In the genomic region with DNA sequence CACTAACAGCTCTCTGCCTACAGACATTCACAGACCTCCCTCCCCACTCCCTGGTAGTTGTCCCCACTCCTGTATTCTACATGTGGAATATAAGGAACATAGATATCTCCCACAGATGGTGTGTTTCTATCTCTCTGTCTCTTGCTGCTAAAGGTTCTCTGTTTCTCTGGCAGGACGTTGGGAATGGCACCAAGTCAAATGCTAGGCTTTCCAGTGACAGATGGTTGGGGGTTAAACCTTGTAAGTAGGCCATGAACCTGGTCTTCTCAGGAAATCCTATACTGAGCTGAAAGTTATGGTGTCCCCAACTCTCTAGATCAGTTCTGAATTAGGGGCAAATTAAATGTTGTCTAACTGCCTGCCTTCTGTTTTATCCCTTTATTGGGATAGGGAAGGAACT, we compare ENCODE assay signal across 26 mouse cellular contexts.
DNase-seq lines count a peak whose midpoint lies in the region; ATAC-seq lines count a peak whose summit lies in the region.
"Had no signal": no experiment of that assay in that cellular context is flagged by ENCODE, and none has a peak within 500 bp of the region (broad histone marks: within the 10 kb centered on the region; RNA-seq: fewer than 3 reads in every experiment).

No protein-coding gene starts in this region.

- no peak overlapping the region for H3K9ac ChIP-seq in hindbrain, embryonic 13.5 days
- H3K9ac ChIP-seq: embryonic facial prominence, embryonic 13.5 days; forebrain, embryonic 12.5 days; forebrain, embryonic 15.5 days; hindbrain, embryonic 12.5 days; intestine, embryonic 15.5 days had no signal

- H3K4me3 ChIP-seq in hindbrain, embryonic 13.5 days = no peak overlapping the region
- H3K4me3 ChIP-seq: embryonic facial prominence, embryonic 10.5 days; embryonic facial prominence, embryonic 13.5 days; erythroblast, embryonic 14.5 days; forebrain, embryonic 12.5 days; forebrain, embryonic 15.5 days; hindbrain, embryonic 12.5 days; intestine, embryonic 15.5 days had no signal

- WGBS in hindbrain, embryonic 13.5 days = 66% methylated on average over 1 of the region's 1 CpGs

- no peak for ATAC-seq in hindbrain, embryonic 13.5 days (ENCODE audit: low FRiP score)
- ATAC-seq: forebrain, embryonic 15.5 days; hindbrain, embryonic 16.5 days; intestine, embryonic 15.5 days; Patski had no signal

- no peaks in the 10 kb centered on the region for H3K4me1 ChIP-seq in hindbrain, embryonic 13.5 days (replicated peaks)
- H3K4me1 ChIP-seq: embryonic facial prominence, embryonic 10.5 days; embryonic facial prominence, embryonic 13.5 days; forebrain, embryonic 12.5 days; forebrain, embryonic 15.5 days; hindbrain, embryonic 12.5 days; intestine, embryonic 15.5 days had no signal

- H3K27ac ChIP-seq in hindbrain, embryonic 13.5 days = no peak overlapping the region
- H3K27ac ChIP-seq: embryonic facial prominence, embryonic 10.5 days; embryonic facial prominence, embryonic 13.5 days; forebrain, embryonic 12.5 days; forebrain, embryonic 15.5 days; hindbrain, embryonic 12.5 days; intestine, embryonic 15.5 days had no signal

- DNase-seq in cerebellum, adult 11 months = peak; percentile 16
- DNase-seq in cerebellum, postnatal 4 days (ENCODE audit: low spot score in 2 of 2) = no peak
- peak; percentile 9 for DNase-seq in cerebellum, adult 8-10 months
- DNase-seq in cerebellum, postnatal 10 days = peak; percentile 31 to 33
- DNase-seq in cerebellum, postnatal 36 days = peak; percentile 9 to 18
- no peak for DNase-seq in B cell, adult 2 months
- DNase-seq in heart, adult 11 months = no peak
- DNase-seq: adrenal gland, postnatal 10 days; embryo, embryonic 11 days; gastrocnemius, postnatal 10 days; gastrocnemius, postnatal 36 days; kidney, adult 11 months; kidney, adult 8-10 months had no signal

- no peaks in the 10 kb centered on the region for H3K36me3 ChIP-seq in hindbrain, embryonic 13.5 days
- H3K36me3 ChIP-seq: embryonic facial prominence, embryonic 10.5 days; embryonic facial prominence, embryonic 13.5 days; forebrain, embryonic 12.5 days; forebrain, embryonic 15.5 days; G1E; hindbrain, embryonic 12.5 days; intestine, embryonic 15.5 days had no signal

- H3K4me2 ChIP-seq in hindbrain, embryonic 13.5 days = no peak overlapping the region
- H3K4me2 ChIP-seq: embryonic facial prominence, embryonic 13.5 days; forebrain, embryonic 12.5 days; forebrain, embryonic 15.5 days; heart, embryonic 11.5 days; hindbrain, embryonic 12.5 days; intestine, embryonic 15.5 days had no signal

- H3K27me3 ChIP-seq in hindbrain, embryonic 13.5 days = no peaks in the 10 kb centered on the region
- H3K27me3 ChIP-seq: CH12.LX; embryonic facial prominence, embryonic 13.5 days; forebrain, embryonic 12.5 days; forebrain, embryonic 15.5 days; hindbrain, embryonic 12.5 days; intestine, embryonic 15.5 days; Patski had no signal

- no peaks in the 10 kb centered on the region for H3K9me3 ChIP-seq in hindbrain, embryonic 13.5 days
- H3K9me3 ChIP-seq: embryonic facial prominence, embryonic 10.5 days; embryonic facial prominence, embryonic 13.5 days; forebrain, embryonic 12.5 days; forebrain, embryonic 15.5 days; G1E; hindbrain, embryonic 12.5 days; intestine, embryonic 15.5 days had no signal

Comparison
In these comparisons a context has a peak if more than half of its experiments do, and no peak if none do; other contexts are left out.
1. DNase-seq: peak in cerebellum, adult 11 months (single experiment), cerebellum, adult 8-10 months (single experiment), cerebellum, postnatal 10 days (2 of 2) and cerebellum, postnatal 36 days (2 of 2); none in cerebellum, postnatal 4 days (0 of 2), B cell, adult 2 months (0 of 2) and heart, adult 11 months (single experiment).